Mouse (Mus musculus): Measurements from ENCODE around the gene Draxin. TPM values are rescaled to one million over a fixed set of nuclear protein-coding genes. Genes with fewer than 3 reads are reported as not detected.

Gene Draxin
- total and polyA plus RNA-seq, 3 experiments = 0.16 TPM; not detected in 2

DNA sequence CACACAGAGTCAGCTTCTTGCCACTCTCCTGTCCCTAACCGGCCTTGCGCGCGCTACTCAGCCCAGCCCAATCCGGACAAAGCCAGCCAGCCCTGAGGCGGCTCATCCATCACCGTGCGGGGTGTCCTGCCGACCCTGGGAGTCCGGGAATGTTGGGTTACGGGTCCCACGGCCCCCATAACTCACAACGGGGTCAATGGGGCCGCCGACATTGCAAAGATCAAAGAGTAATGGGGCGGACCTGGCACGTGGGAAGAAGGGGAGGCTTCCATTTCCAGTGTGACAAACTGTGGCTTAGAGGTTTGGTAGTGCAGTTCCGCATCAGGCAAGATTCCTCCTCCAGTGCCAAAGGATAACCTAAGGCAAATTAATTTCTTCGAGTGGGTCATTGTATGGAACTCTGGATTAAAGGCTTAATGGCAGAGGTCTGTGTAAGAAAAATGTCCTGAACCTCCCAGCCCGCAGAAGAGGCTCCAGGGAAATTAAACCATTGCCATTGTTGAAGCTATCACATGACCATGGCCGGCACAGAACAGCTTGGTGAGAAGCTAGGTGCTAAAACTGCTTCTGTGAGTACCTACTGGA, 1.1 kb upstream of the Draxin start:
- DNase-seq (ENCODE audit: low spot score) (no peak), ATAC-seq (ENCODE audit: extremely low read depth, insufficient number of reproducible peaks, low FRiP score, poor library complexity, severe bottlenecking) (no peak)
- H3K9me3 ChIP-seq (replicated peaks) = no peaks in the 10 kb centered on the region
- peaks cover 56% of the 10 kb centered on the region for H3K27me3 ChIP-seq (ENCODE audit: insufficient read depth, low read length)
- TF ChIP-seq GATA1 (IDR thresholded peaks at IDR 0.05; ENCODE audit: borderline replicate concordance, low read length) (no peak), POLR2AphosphoS5 (IDR thresholded peaks at IDR 0.05; ENCODE audit: insufficient replicate concordance, low read depth, low read length) (no peak), TAL1 (conservative IDR thresholded peaks at IDR 0.05; ENCODE audit: low read depth, low read length) (no peak), GATA2 (IDR thresholded peaks at IDR 0.05; ENCODE audit: borderline replicate concordance, low read depth, low read length) (no peak), CTCF (IDR thresholded peaks at IDR 0.05; ENCODE audit: low read depth, low read length) (no peak)
- H3K4me3 ChIP-seq (ENCODE audit: low read depth, low read length) = no peak overlapping the region
- no peaks in the 10 kb centered on the region for H3K36me3 ChIP-seq (replicated peaks)
- peaks cover 20% of the 10 kb centered on the region for H3K4me1 ChIP-seq (ENCODE audit: insufficient read depth, low read depth, low read length)

DNA sequence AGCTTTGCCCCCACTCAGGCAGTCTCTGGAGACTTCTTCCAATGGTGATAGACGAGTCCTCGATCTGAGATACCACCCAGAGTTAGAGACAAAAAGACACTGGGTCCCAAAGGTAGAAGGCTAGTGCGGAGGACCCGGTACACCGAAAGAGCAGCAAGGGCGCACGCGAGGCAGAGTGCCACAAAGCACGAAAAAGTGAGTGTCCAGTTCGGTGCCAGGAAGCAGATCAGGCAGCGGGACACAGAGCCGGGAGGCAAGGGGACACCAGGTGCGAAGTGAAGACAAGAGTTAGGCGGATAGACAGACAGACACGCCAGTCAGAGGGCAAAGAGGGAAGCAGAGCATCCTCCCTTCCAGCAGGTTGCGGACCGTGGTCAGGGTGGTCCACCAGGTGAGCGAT, 365 bp downstream of the Draxin start, which contains the start of gene Mad2l2:
Gene Mad2l2 (plus strand): TSS at position 252 of the 400 bp plus-strand sequence.
- ATAC-seq (ENCODE audit: extremely low read depth, insufficient number of reproducible peaks, low FRiP score, poor library complexity, severe bottlenecking) (no peak), DNase-seq (ENCODE audit: low spot score) (no peak)
- Histone ChIP-seq H3K27me3 (ENCODE audit: insufficient read depth, low read length) (peaks cover 61% of the 10 kb centered on the region), H3K4me1 (ENCODE audit: insufficient read depth, low read depth, low read length) (peaks cover 18% of the 10 kb centered on the region), H3K36me3 (replicated peaks) (no peaks in the 10 kb centered on the region), H3K9me3 (replicated peaks) (no peaks in the 10 kb centered on the region), H3K4me3 (ENCODE audit: low read depth, low read length) (peak within 1 kb of the TSS; percentile 42; the same call in 1 of the 2 replicates)
- TF ChIP-seq GATA1 (IDR thresholded peaks at IDR 0.05; ENCODE audit: borderline replicate concordance, low read length) (no peak), GATA2 (IDR thresholded peaks at IDR 0.05; ENCODE audit: borderline replicate concordance, low read depth, low read length) (no peak), TAL1 (conservative IDR thresholded peaks at IDR 0.05; ENCODE audit: low read depth, low read length) (no peak), CTCF (IDR thresholded peaks at IDR 0.05; ENCODE audit: low read depth, low read length) (no peak), POLR2AphosphoS5 (IDR thresholded peaks at IDR 0.05; ENCODE audit: insufficient replicate concordance, low read depth, low read length) (no peak)

DNA sequence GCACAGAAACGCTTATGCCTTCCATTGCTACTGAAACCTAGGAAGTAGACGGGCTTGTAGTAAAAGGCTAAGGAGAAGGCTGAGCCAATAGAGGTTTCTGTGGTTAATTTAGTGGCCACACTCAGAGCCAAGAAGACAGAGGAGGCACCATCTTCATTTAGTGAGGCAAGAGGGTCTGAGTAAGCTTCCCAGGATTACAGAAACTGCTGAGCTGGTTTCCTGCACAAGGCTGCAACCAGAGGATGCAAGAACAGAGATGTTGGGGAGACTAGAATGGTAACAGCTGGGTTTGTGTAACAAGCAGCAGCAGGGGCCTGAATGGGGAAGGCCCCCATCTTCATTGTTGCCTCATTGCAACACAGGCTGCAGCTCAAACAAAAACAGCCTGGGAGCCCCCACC, 1.8 kb downstream of the Draxin start:
- H3K4me1 ChIP-seq (ENCODE audit: insufficient read depth, low read depth, low read length) = peaks cover 12% of the 10 kb centered on the region
- H3K4me3 ChIP-seq (ENCODE audit: low read depth, low read length) = no peak overlapping the region
- H3K27me3 ChIP-seq (ENCODE audit: insufficient read depth, low read length) = peaks cover 56% of the 10 kb centered on the region
- ATAC-seq (ENCODE audit: extremely low read depth, insufficient number of reproducible peaks, low FRiP score, poor library complexity, severe bottlenecking) (no peak), DNase-seq (ENCODE audit: low spot score) (no peak)
- no peaks in the 10 kb centered on the region for H3K36me3 ChIP-seq (replicated peaks)
- H3K9me3 ChIP-seq (replicated peaks) = no peaks in the 10 kb centered on the region
- TF ChIP-seq GATA2 (IDR thresholded peaks at IDR 0.05; ENCODE audit: borderline replicate concordance, low read depth, low read length) (no peak), GATA1 (IDR thresholded peaks at IDR 0.05; ENCODE audit: borderline replicate concordance, low read length) (no peak), POLR2AphosphoS5 (IDR thresholded peaks at IDR 0.05; ENCODE audit: insufficient replicate concordance, low read depth, low read length) (no peak), TAL1 (conservative IDR thresholded peaks at IDR 0.05; ENCODE audit: low read depth, low read length) (no peak), CTCF (IDR thresholded peaks at IDR 0.05; ENCODE audit: low read depth, low read length) (no peak)

DNA sequence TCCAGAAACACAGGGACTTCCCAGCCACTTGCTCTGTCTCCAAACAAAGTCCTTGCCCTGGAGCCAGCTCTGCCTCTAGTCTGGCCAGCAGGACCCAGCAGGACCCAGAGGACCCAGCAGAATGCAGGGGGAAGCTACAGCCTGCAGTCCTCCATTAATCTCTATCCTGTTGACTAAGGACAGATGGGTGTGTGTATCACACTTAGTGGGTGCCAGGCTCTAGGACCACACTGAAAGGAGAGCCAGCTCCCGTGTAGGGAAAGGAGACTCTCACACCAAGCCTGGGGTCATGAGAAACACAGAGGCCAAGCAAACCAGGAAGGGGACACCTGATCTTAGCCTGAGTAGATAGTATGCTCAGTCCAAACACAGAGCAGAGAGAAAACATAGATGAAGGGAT, 2.3 kb downstream of the Draxin start:
- ATAC-seq (ENCODE audit: extremely low read depth, insufficient number of reproducible peaks, low FRiP score, poor library complexity, severe bottlenecking) = no peak
- H3K36me3 ChIP-seq (replicated peaks) = no peaks in the 10 kb centered on the region
- H3K4me1 ChIP-seq (ENCODE audit: insufficient read depth, low read depth, low read length) = peaks cover 12% of the 10 kb centered on the region
- no peak overlapping the region for H3K4me3 ChIP-seq (ENCODE audit: low read depth, low read length)
- no peak for DNase-seq (ENCODE audit: low spot score)
- no peaks in the 10 kb centered on the region for H3K9me3 ChIP-seq (replicated peaks)
- peaks cover 55% of the 10 kb centered on the region for H3K27me3 ChIP-seq (ENCODE audit: insufficient read depth, low read length)
- TF ChIP-seq CTCF (IDR thresholded peaks at IDR 0.05; ENCODE audit: low read depth, low read length) (no peak), GATA1 (IDR thresholded peaks at IDR 0.05; ENCODE audit: borderline replicate concordance, low read length) (no peak), POLR2AphosphoS5 (IDR thresholded peaks at IDR 0.05; ENCODE audit: insufficient replicate concordance, low read depth, low read length) (no peak), GATA2 (IDR thresholded peaks at IDR 0.05; ENCODE audit: borderline replicate concordance, low read depth, low read length) (no peak), TAL1 (conservative IDR thresholded peaks at IDR 0.05; ENCODE audit: low read depth, low read length) (no peak)

GRCm38 (mm10) chr4:148122694-148123066, 7.8 kb downstream of the Draxin start:
- TF ChIP-seq CTCF (IDR thresholded peaks at IDR 0.05; ENCODE audit: low read depth, low read length) = no peak
- no peak for TF ChIP-seq POLR2AphosphoS5 (IDR thresholded peaks at IDR 0.05; ENCODE audit: insufficient replicate concordance, low read depth, low read length)
- no peak for TF ChIP-seq TAL1 (conservative IDR thresholded peaks at IDR 0.05; ENCODE audit: low read depth, low read length)
- TF ChIP-seq GATA2 (IDR thresholded peaks at IDR 0.05; ENCODE audit: borderline replicate concordance, low read depth, low read length) = no peak
- no peak for TF ChIP-seq GATA1 (IDR thresholded peaks at IDR 0.05; ENCODE audit: borderline replicate concordance, low read length)
- ATAC-seq (ENCODE audit: extremely low read depth, insufficient number of reproducible peaks, low FRiP score, poor library complexity, severe bottlenecking) (no peak), DNase-seq (ENCODE audit: low spot score) (no peak)
- no peak overlapping the region for H3K4me3 ChIP-seq (ENCODE audit: low read depth, low read length)
- peaks cover 12% of the 10 kb centered on the region for H3K27me3 ChIP-seq (ENCODE audit: insufficient read depth, low read length)
- no peaks in the 10 kb centered on the region for H3K36me3 ChIP-seq (replicated peaks)
- no peaks in the 10 kb centered on the region for H3K4me1 ChIP-seq (ENCODE audit: insufficient read depth, low read depth, low read length)
- no peaks in the 10 kb centered on the region for H3K9me3 ChIP-seq (replicated peaks)

DNA sequence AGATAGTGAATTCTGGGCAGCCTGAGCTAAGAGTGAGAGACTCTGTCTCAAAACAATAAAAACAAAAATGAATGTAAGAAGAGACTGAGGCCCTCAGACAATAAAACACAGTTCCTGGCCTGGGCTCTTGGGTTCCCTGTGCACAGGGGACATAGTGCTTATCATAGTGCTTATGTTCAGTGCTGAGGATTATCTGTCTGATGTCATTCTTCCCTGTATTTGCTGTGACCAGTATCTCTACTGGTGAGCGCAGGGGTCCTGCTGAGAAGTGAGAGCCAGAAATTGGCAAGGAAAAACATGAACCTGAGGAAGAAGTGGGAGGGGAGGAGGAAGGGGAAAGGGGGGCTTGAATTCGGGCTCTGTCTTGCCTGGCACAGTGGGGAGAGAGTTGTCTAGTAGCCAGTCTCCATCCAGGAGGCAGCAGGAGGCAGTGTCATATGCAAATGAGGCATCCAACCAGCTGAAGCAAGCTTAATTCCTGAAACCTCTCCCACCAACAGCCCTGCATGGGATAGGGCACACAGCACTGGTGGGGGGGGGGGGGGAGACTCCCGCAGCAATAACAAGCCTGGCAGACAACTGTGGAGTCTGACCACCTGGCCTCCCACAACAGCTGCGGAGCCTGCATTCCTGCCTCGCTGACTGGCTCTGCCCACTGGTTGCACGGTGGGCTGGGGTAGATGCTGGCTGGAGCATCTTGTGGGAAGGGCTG, 8.4 kb downstream of the Draxin start:
- DNase-seq (ENCODE audit: low spot score) = no peak

More for the DNA sequence above, 8.4 kb downstream of the Draxin start:
- no peak for TF ChIP-seq TAL1 (conservative IDR thresholded peaks at IDR 0.05; ENCODE audit: low read depth, low read length)
- TF ChIP-seq GATA1 (IDR thresholded peaks at IDR 0.05; ENCODE audit: borderline replicate concordance, low read length) = no peak
- TF ChIP-seq GATA2 (IDR thresholded peaks at IDR 0.05; ENCODE audit: borderline replicate concordance, low read depth, low read length) = no peak
- no peak for TF ChIP-seq CTCF (IDR thresholded peaks at IDR 0.05; ENCODE audit: low read depth, low read length)
- no peak for TF ChIP-seq POLR2AphosphoS5 (IDR thresholded peaks at IDR 0.05; ENCODE audit: insufficient replicate concordance, low read depth, low read length)
- H3K9me3 ChIP-seq (replicated peaks) = peaks cover 3% of the 10 kb centered on the region
- H3K27me3 ChIP-seq (ENCODE audit: insufficient read depth, low read length) = peaks cover 9% of the 10 kb centered on the region; the same call in 1 of the 2 replicates
- no peak overlapping the region for H3K4me3 ChIP-seq (ENCODE audit: low read depth, low read length)
- ATAC-seq (ENCODE audit: extremely low read depth, insufficient number of reproducible peaks, low FRiP score, poor library complexity, severe bottlenecking) = no peak
- H3K36me3 ChIP-seq (replicated peaks) = no peaks in the 10 kb centered on the region
- H3K4me1 ChIP-seq (ENCODE audit: insufficient read depth, low read depth, low read length) = no peaks in the 10 kb centered on the region

All from G1E (cell line).